Mouse (Mus musculus) C2C12 (cell line): ENCODE measurements around the gene Hspa1l. TPM values are rescaled to one million over a fixed set of nuclear protein-coding genes. Genes with fewer than 3 reads are reported as not detected.
A peak's percentile ranks its signal among the peaks of the same experiment; 100 is the strongest.

Source experiments
- H3K27me3 ChIP-seq: one replicate; pipeline ENCODE4 v1.6.1; 2011; ENCODE audit not compliant: control insufficient read depth, insufficient read depth, insufficient read length
- H3K36me3 ChIP-seq: one replicate; pipeline ENCODE4 v1.6.1; 2011; ENCODE audit not compliant: control insufficient read depth, insufficient read depth
- H3K4me3 ChIP-seq: one replicate; pipeline ENCODE4 v1.5.1; 2011; ENCODE audit warnings: mild to moderate bottlenecking, control low read depth; ENCODE audit not compliant: poor library complexity, insufficient read depth, severe bottlenecking
- H3K79me2 ChIP-seq: one replicate; pipeline ENCODE4 v1.6.1; 2011; ENCODE audit not compliant: control insufficient read depth, insufficient read depth
- H3K79me3 ChIP-seq: one replicate; pipeline ENCODE4 v1.6.1; 2011; ENCODE audit warnings: low read depth, control low read depth
- H3ac ChIP-seq: one replicate; pipeline ENCODE3; 2011; ENCODE audit warnings: low read depth; ENCODE audit not compliant: control insufficient read depth, insufficient read length
- CEBPB ChIP-seq: IDR thresholded peaks from one replicate; pipeline ENCODE4 v1.6.1; 2011; ENCODE audit warnings: low read depth, mild to moderate bottlenecking, control low read depth, moderate library complexity
- CTCF ChIP-seq: IDR thresholded peaks from one replicate; pipeline ENCODE4 v1.5.1; 2011; ENCODE audit not compliant: control insufficient read depth, insufficient read depth, insufficient read length
- FOSL1 ChIP-seq: IDR thresholded peaks from one replicate; pipeline ENCODE4 v1.8.0; 2011; ENCODE audit warnings: mild to moderate bottlenecking, low read length; ENCODE audit not compliant: poor library complexity, insufficient read depth, severe bottlenecking
- MAX ChIP-seq: IDR thresholded peaks from one replicate; pipeline ENCODE4 v1.6.1; 2011; ENCODE audit warnings: mild to moderate bottlenecking, control low read depth
- MYOD1 ChIP-seq: IDR thresholded peaks from one replicate; pipeline ENCODE4 v1.6.1; 2011; ENCODE audit warnings: low read depth; ENCODE audit not compliant: control insufficient read depth, insufficient read length
- MYOG ChIP-seq: IDR thresholded peaks from one replicate; pipeline ENCODE4 v1.6.1; 2011; ENCODE audit not compliant: control insufficient read depth, insufficient read length; ENCODE audit errors: extremely low read depth
- USF1 ChIP-seq: IDR thresholded peaks from one replicate; pipeline ENCODE4 v1.6.1; 2011; ENCODE audit warnings: low read depth, mild to moderate bottlenecking, control low read depth, moderate library complexity
- polyA plus RNA-seq: library from polyadenylated mRNA; unstranded; fragments of >200 nt; fragmentation: generic; extraction: Trizol; gene quantifications from one replicate; pipeline ENCODE4 v1.2.1, GENCODE M21; 2012; ENCODE audit warnings: missing spikeins

The Hspa1l gene
- polyA plus RNA-seq, 1 experiment, result 0.99 TPM

DNA sequence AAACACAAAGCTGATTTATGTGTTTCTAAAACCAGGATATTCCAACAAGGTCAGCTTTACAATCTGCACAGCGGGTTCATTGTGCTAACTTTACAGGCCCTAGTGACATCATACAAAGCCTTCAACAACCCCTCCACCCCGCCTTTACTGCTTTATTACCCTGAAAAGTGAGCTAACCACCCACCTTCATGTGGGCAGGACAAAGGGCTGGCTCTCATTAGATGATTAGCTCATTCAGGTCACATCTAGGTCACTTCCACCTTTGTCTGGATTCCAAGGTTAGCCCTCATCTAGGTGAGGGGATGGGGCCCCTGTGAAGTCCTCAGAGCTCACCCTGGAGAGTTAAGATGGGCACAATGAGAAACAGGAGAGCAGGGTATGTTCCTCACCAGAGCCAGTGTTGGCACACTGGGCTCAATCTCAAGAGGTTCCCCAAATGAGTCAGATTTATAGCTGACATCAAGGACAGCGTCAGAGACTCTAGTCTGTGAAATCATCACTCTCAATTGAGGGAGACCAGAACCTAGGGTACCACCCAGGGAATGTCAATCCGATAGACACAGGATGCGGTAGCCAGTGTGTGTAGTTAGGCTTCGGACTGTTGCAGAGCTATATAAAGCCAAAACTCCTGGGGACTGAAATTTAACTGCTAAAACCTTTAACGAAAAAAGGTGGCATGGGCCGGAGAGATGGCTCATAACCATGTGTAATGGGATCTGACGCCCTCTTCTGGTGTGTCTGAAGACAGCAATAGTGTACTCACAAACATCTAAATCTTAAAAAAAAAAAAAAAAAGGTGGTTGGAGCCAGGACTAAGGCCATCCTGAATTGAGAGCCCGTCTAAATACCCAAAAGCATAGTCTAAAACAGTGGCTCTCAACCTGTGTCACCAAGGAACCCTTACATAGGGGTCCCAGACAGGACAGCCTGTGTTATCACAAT lies 21.7 kb upstream of the Hspa1l start:
- no peaks in the 10 kb centered on the region for H3K27me3 ChIP-seq
- peaks cover 28% of the 10 kb centered on the region for H3K36me3 ChIP-seq
- peaks cover 30% of the 10 kb centered on the region for H3K79me2 ChIP-seq
- peak overlapping the region; percentile 100 for H3K4me3 ChIP-seq
- H3K79me3 ChIP-seq, result peaks cover 22% of the 10 kb centered on the region
- peak overlapping the region; percentile 97 for H3ac ChIP-seq
- TF ChIP-seq MYOG (no peak), CEBPB (no peak), MAX (no peak), USF1 (no peak), CTCF (no peak), MYOD1 (no peak), FOSL1 (no peak)

DNA sequence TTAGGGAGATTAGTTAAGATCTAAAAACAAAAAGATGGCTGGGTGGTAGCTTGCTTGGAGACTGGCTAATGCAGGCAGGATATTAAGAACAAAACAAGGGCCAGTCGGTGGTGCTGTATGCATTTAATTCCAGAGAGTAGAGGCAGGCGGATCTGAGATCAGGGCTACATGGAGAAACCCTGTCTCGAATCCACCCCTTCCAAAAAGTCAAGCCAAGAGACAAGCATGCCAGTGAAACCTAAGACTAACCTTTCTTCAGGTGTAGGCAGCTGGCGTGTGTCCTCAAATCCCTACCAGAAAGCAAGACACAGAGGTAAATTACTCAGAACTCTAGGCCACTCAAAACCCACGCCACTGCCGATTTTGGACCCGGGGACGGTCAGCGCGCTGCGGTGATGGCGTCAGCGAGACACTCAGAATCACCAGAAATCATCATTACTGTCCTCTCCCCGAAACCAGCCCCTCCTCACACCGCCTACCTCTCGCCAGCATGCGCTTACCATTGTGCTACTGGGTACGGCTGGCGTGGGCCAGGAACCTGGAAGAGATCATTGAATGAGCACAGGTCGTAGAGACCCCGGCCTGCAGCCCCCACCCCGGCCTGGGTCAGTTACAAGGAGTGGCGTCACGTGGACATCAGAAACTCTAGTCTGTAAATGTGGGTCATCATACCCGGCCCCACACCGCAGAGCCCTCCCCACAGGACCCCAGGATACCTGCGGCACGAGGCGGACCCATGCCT lies 20.7 kb upstream of the Hspa1l start:
- TF ChIP-seq MYOD1 (no peak), USF1 (peak; percentile 61)
- peaks cover 28% of the 10 kb centered on the region for H3K36me3 ChIP-seq
- H3ac ChIP-seq, result peak overlapping the region; percentile 97
- peak overlapping the region; percentile 100 for H3K4me3 ChIP-seq
- peaks cover 22% of the 10 kb centered on the region for H3K79me3 ChIP-seq
- H3K79me2 ChIP-seq, result peaks cover 30% of the 10 kb centered on the region
- no peaks in the 10 kb centered on the region for H3K27me3 ChIP-seq

DNA sequence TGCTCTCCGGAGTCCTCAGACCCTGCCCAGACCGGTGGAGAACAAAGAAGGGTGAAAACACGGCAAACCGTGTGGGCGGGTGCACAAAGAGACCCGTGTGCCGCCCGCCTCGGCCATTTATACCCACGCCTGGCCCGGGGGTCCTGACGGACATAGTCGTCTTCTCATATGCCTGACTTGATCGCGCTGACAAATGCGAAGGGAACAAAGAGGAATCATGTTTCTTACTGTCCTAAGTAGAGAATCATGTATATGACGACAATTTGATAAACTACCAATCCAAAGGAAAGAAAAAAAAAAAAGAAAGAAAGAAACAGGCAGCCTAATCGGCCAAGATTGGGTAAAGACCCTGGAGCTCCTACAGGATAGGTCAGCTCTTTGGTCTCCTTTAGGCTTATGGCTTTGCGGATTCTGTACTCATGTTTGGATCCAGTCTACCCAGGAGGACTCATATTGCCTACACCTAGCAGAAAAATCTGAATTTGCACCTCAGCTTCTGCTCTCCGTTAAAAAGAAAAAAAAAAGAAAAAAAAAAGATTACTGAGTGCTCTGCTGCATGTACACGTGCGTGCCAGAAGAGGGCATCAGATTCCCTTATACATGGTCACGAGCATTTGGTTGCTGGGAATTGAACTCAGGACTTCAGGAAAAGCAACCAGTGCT lies 20.0 kb upstream of the Hspa1l start:
- peaks cover 28% of the 10 kb centered on the region for H3K36me3 ChIP-seq
- TF ChIP-seq USF1 (peak; percentile 12), MAX (peak; percentile 97), FOSL1 (no peak), CTCF (peak; percentile 19)

DNA sequence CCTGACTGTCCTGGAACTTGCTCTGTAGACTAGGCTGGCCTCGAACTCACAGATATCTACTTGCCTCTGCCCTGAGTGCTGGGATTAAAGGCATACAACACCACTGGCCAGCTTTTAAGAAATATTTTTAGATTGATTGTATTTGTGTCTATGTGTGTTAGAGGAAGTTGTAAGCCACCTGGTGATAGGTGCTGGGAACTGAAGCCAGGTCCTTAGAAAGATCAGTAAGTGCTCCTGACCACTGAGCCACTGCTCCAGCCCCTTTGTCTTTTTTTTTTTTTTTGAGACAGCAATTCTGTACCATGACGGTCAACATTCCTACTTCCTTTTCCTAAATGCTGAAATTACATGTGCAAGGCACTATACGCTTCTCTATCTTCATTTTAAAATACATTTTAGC lies 19.2 kb upstream of the Hspa1l start:
- H3K36me3 ChIP-seq, result peaks cover 28% of the 10 kb centered on the region
- H3K27me3 ChIP-seq, result no peaks in the 10 kb centered on the region
- no peak overlapping the region for H3ac ChIP-seq
- TF ChIP-seq FOSL1 (no peak), MYOG (no peak), CEBPB (no peak), MAX (no peak), USF1 (no peak), MYOD1 (no peak), CTCF (no peak)
- H3K79me3 ChIP-seq, result peaks cover 22% of the 10 kb centered on the region
- H3K79me2 ChIP-seq, result peaks cover 30% of the 10 kb centered on the region
- peak overlapping the region; percentile 100 for H3K4me3 ChIP-seq

More for the DNA sequence above, 20.0 kb upstream of the Hspa1l start:
- peaks cover 22% of the 10 kb centered on the region for H3K79me3 ChIP-seq
- H3ac ChIP-seq, result peak overlapping the region; percentile 97
- H3K4me3 ChIP-seq, result peak overlapping the region; percentile 100
- peaks cover 30% of the 10 kb centered on the region for H3K79me2 ChIP-seq
- H3K27me3 ChIP-seq, result no peaks in the 10 kb centered on the region

DNA sequence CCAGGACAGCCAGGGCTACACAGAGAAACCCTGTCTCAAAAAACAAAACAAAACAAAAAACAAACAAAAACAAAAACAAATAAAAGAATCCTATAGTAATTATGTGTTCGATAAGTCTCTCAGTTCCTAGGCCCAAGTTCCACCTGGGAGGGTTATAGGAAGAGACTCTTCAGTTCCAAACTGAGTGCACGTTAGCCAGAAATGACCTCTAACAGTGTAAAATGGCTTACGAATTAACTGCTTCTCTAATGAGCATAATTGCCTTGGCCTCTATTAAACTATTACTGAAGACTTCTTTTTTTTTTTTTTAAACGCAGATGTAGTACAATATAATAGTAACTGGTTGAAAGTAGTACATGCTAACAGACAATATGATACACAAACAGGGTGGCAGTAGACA lies 18.6 kb upstream of the Hspa1l start:
- Histone ChIP-seq H3K27me3 (no peaks in the 10 kb centered on the region), H3K4me3 (no peak overlapping the region), H3K36me3 (peaks cover 28% of the 10 kb centered on the region), H3ac (no peak overlapping the region), H3K79me2 (peaks cover 30% of the 10 kb centered on the region), H3K79me3 (peaks cover 22% of the 10 kb centered on the region)
- TF ChIP-seq FOSL1 (no peak), MAX (no peak), MYOD1 (no peak), USF1 (no peak), CEBPB (no peak), CTCF (no peak), MYOG (no peak)
